Mouse (Mus musculus) MEL (cell line): ENCODE data around the gene Klhl36. TPM values are rescaled to one million over a fixed set of nuclear protein-coding genes. Genes with fewer than 3 reads are reported as not detected.

Source experiments
- DNase-seq: peaks from one replicate; pipeline ENCODE4 v3.0.0; 2011; ENCODE audit warnings: low read depth, low spot score
- H3K27ac ChIP-seq: 2 replicates; pipeline ENCODE4 v1.5.1; 2012; ENCODE audit warnings: low read depth, mild to moderate bottlenecking, control low read depth, low read length, moderate library complexity; ENCODE audit not compliant: control insufficient read depth
- H3K27me3 ChIP-seq, 2 experiments: fragments of 150-350 bp in 1 of 2; sonication (generic) in 1 of 2; 2 replicates each; pipeline ENCODE4 v1.6.1; 2012; ENCODE audit warnings: low read length in 2 of 2, mild to moderate bottlenecking in 2 of 2, improper control_type of control experiment in 1 of 2, moderate library complexity in 1 of 2; ENCODE audit not compliant: insufficient read depth in 2 of 2, control insufficient read depth in 1 of 2
- H3K36me3 ChIP-seq, 2 experiments: 2 replicates each; pipeline ENCODE4 v1.6.1; 2012 to 2014; ENCODE audit warnings: low read length in 2 of 2, improper control_type of control experiment in 1 of 2, inconsistent platforms in 1 of 2, mild to moderate bottlenecking in 1 of 2; ENCODE audit not compliant: insufficient read depth in 2 of 2, control insufficient read depth in 1 of 2
- H3K4me1 ChIP-seq, 2 experiments: fragments of 150-350 bp in 1 of 2; sonication (generic) in 1 of 2; 2 replicates each; pipeline ENCODE4 v1.6.1; 2012; ENCODE audit warnings: low read length in 2 of 2, improper control_type of control experiment in 1 of 2, mild to moderate bottlenecking in 1 of 2; ENCODE audit not compliant: insufficient read depth in 2 of 2, control insufficient read depth in 1 of 2
- H3K4me3 ChIP-seq, 2 experiments: fragments of 150-350 bp in 1 of 2; sonication (generic) in 1 of 2; 2 replicates each; pipeline ENCODE4 v1.5.1; 2012; ENCODE audit warnings: low read depth in 2 of 2, low read length in 2 of 2, mild to moderate bottlenecking in 2 of 2, moderate library complexity in 2 of 2, control low read depth in 1 of 2, improper control_type of control experiment in 1 of 2; ENCODE audit not compliant: control insufficient read depth in 1 of 2, insufficient read depth in 1 of 2
- H3K79me2 ChIP-seq: 2 replicates; pipeline ENCODE4 v1.6.1; 2012; ENCODE audit warnings: mild to moderate bottlenecking, low read length, moderate library complexity; ENCODE audit not compliant: control insufficient read depth, poor library complexity, insufficient read depth
- H3K9ac ChIP-seq: 2 replicates; pipeline ENCODE4 v1.6.1; 2012; ENCODE audit warnings: low read depth, mild to moderate bottlenecking, control low read depth, low read length, moderate library complexity; ENCODE audit not compliant: control insufficient read depth, poor library complexity, severe bottlenecking
- H3K9me3 ChIP-seq: fragments of 150-350 bp; sonication (generic); replicated peaks from 2 replicates; pipeline ENCODE4 v1.6.1; 2012; ENCODE audit warnings: mild to moderate bottlenecking, low read length, improper control_type of control experiment, moderate library complexity; ENCODE audit not compliant: insufficient read depth
- BHLHE40 ChIP-seq: IDR thresholded peaks from 2 replicates; pipeline ENCODE4 v1.6.1; 2012; ENCODE audit warnings: low read depth, mild to moderate bottlenecking, inconsistent platforms, low read length, improper control_type of control experiment, borderline replicate concordance
- E2F4 ChIP-seq: IDR thresholded peaks from 2 replicates; pipeline ENCODE4 v1.6.1; 2011; ENCODE audit warnings: low read depth, low read length, improper control_type of control experiment, borderline replicate concordance
- GABPA ChIP-seq: IDR thresholded peaks from 2 replicates; pipeline ENCODE4 v1.6.1; 2012; ENCODE audit warnings: low read depth, mild to moderate bottlenecking, inconsistent platforms, low read length, improper control_type of control experiment, moderate library complexity
- GATA1 ChIP-seq: IDR thresholded peaks from 2 replicates; pipeline ENCODE4 v1.6.1; 2011; ENCODE audit warnings: low read depth, low read length, improper control_type of control experiment
- HCFC1 ChIP-seq: IDR thresholded peaks from 2 replicates; pipeline ENCODE4 v1.6.1; 2012; ENCODE audit warnings: low read depth, mild to moderate bottlenecking, inconsistent platforms, low read length, improper control_type of control experiment, moderate library complexity
- JUND ChIP-seq: IDR thresholded peaks from 2 replicates; pipeline ENCODE4 v1.6.1; 2011; ENCODE audit warnings: low read depth, mild to moderate bottlenecking, improper control_type of control experiment, low read length
- KAT2A ChIP-seq: conservative IDR thresholded peaks from 2 replicates; pipeline ENCODE4 v1.6.1; 2012; ENCODE audit warnings: low read depth, low read length, improper control_type of control experiment, inconsistent platforms
- MAZ ChIP-seq: IDR thresholded peaks from 2 replicates; pipeline ENCODE4 v1.6.1; 2012; ENCODE audit warnings: low read depth, mild to moderate bottlenecking, inconsistent platforms, low read length, improper control_type of control experiment
- MXI1 ChIP-seq: IDR thresholded peaks from 2 replicates; pipeline ENCODE4 v1.6.1; 2011; ENCODE audit warnings: mild to moderate bottlenecking, low read depth, low read length, improper control_type of control experiment
- MYB ChIP-seq: IDR thresholded peaks from 2 replicates; pipeline ENCODE4 v1.6.1; 2011; ENCODE audit warnings: mild to moderate bottlenecking, low read depth, low read length, improper control_type of control experiment
- MYC ChIP-seq: IDR thresholded peaks from 2 replicates; pipeline ENCODE4 v1.6.1; 2011; ENCODE audit warnings: low read depth, mild to moderate bottlenecking, low read length, improper control_type of control experiment, moderate library complexity
- NELFE ChIP-seq: IDR thresholded peaks from 2 replicates; pipeline ENCODE4 v1.6.1; 2011; ENCODE audit warnings: low read depth, low read length, improper control_type of control experiment
- NRF1 ChIP-seq: IDR thresholded peaks from 2 replicates; pipeline ENCODE4 v1.6.1; 2014; ENCODE audit warnings: low read depth, mild to moderate bottlenecking, inconsistent platforms, low read length, improper control_type of control experiment, moderate library complexity; ENCODE audit not compliant: poor library complexity, insufficient read depth, severe bottlenecking
- POLR2A ChIP-seq, 2 experiments: IDR thresholded peaks; 2 replicates each; pipeline ENCODE4 v1.6.1; 2011 to 2012; ENCODE audit warnings: low read length in 2 of 2, mild to moderate bottlenecking in 2 of 2, control low read depth in 1 of 2, improper control_type of control experiment in 1 of 2, low read depth in 1 of 2, moderate library complexity in 1 of 2; ENCODE audit not compliant: control insufficient read depth in 1 of 2, insufficient read depth in 1 of 2, poor library complexity in 1 of 2
- POLR2AphosphoS2 ChIP-seq: IDR thresholded peaks from 2 replicates; pipeline ENCODE4 v1.6.1; 2011; ENCODE audit warnings: low read length, improper control_type of control experiment
- POLR2AphosphoS5 ChIP-seq: IDR thresholded peaks from 2 replicates; pipeline ENCODE4 v1.6.1; 2012; ENCODE audit warnings: low read depth, borderline replicate concordance, mild to moderate bottlenecking, inconsistent platforms, low read length, moderate library complexity, mixed read lengths
- RAD21 ChIP-seq: IDR thresholded peaks from 2 replicates; pipeline ENCODE4 v1.6.1; 2011; ENCODE audit warnings: mild to moderate bottlenecking, low read depth, low read length, improper control_type of control experiment
- SIN3A ChIP-seq: IDR thresholded peaks from 2 replicates; pipeline ENCODE4 v1.6.1; 2012; ENCODE audit warnings: low read length, improper control_type of control experiment, inconsistent platforms
- ZC3H11A ChIP-seq: IDR thresholded peaks from 2 replicates; pipeline ENCODE4 v1.6.1; 2012; ENCODE audit warnings: low read depth, mild to moderate bottlenecking, inconsistent platforms, low read length, improper control_type of control experiment
- polyA plus RNA-seq, 2 experiments: library from polyadenylated mRNA; stranded (reverse) in 1 of 2; unstranded in 1 of 2; fragments of >175 nt in 1 of 2; fragments of >200 nt in 1 of 2; gene quantifications; 2 replicates each; pipeline versions ENCODE4 v1.2.1 to v1.2.4; 2012; ENCODE audit warnings: low replicate concordance in 2 of 2, low read depth in 1 of 2; ENCODE audit not compliant: insufficient read length in 2 of 2, insufficient read depth in 1 of 2, missing spikeins in 1 of 2
- total RNA-seq: library from RNA; depleted of rRNA; stranded (reverse); fragments of 300-350 nt; gene quantifications from 2 replicates; pipeline ENCODE4 v1.2.3, GENCODE M21; 2012

Klhl36 gene
- total and polyA plus RNA-seq, 3 experiments: 4.6 to 6.6 TPM; not detected in 1

- H3K79me2 ChIP-seq: no peaks in the 10 kb centered on the region
- H3K4me3 ChIP-seq: no peak overlapping the region
- no peaks in the 10 kb centered on the region for H3K4me1 ChIP-seq
- peaks cover 5 to 15% of the 10 kb centered on the region in 2 experiments for H3K27me3 ChIP-seq
- no peak overlapping the region for H3K27ac ChIP-seq
- H3K9me3 ChIP-seq: no peaks in the 10 kb centered on the region
- DNase-seq: no peak
- no peak overlapping the region for H3K9ac ChIP-seq
- no peaks in the 10 kb centered on the region for H3K36me3 ChIP-seq
- TF ChIP-seq KAT2A: no peak
- no peak for TF ChIP-seq POLR2AphosphoS2
- TF ChIP-seq SIN3A: no peak
- no peak for TF ChIP-seq MYC
- TF ChIP-seq MXI1: no peak
- no peak for TF ChIP-seq JUND
- no peak for TF ChIP-seq ZC3H11A
- no peak for TF ChIP-seq RAD21
- TF ChIP-seq MYB: no peak
- no peak for TF ChIP-seq POLR2AphosphoS5
- TF ChIP-seq NELFE: no peak
- TF ChIP-seq MAZ: no peak
- no peak for TF ChIP-seq BHLHE40
- TF ChIP-seq, all 39 proteins: peak for 0
Observed at GRCm38 (mm10) chr8:119901952-119902351, 39.9 kb downstream of the Klhl36 start.

GRCm38 (mm10) chr8:119904323-119904911 is 42.4 kb downstream of the Klhl36 start:
- no peak overlapping the region for H3K27ac ChIP-seq
- H3K4me1 ChIP-seq: no peaks in the 10 kb centered on the region; a peak in 1 of 4 replicates
- no peak overlapping the region for H3K9ac ChIP-seq
- H3K27me3 ChIP-seq: peaks cover 2 to 10% of the 10 kb centered on the region in 2 experiments; a peak in 3 of 4 replicates
- no peaks in the 10 kb centered on the region for H3K36me3 ChIP-seq
- DNase-seq: no peak
- no peaks in the 10 kb centered on the region for H3K79me2 ChIP-seq
- TF ChIP-seq NRF1: no peak
- TF ChIP-seq NELFE: no peak
- TF ChIP-seq GABPA: no peak
- TF ChIP-seq POLR2AphosphoS5: no peak
- TF ChIP-seq MYB: no peak
- TF ChIP-seq E2F4: no peak
- no peak for TF ChIP-seq GATA1
- no peak for TF ChIP-seq MXI1
- TF ChIP-seq MYC: no peak
- TF ChIP-seq HCFC1: no peak
- TF ChIP-seq POLR2A (IDR thresholded peaks at IDR 0.05; ENCODE audit: control insufficient read depth in 1 of 2, insufficient read depth in 1 of 2, low read depth in 1 of 2, low read length in 2 of 2, poor library complexity in 1 of 2): no peak
- no peak for TF ChIP-seq BHLHE40
- H3K9me3 ChIP-seq: no peaks in the 10 kb centered on the region
- no peak overlapping the region for H3K4me3 ChIP-seq
